Mouse (Mus musculus): ENCODE results near the gene Olfr728. TPM values are rescaled to one million over a fixed set of nuclear protein-coding genes. Genes with fewer than 3 reads are reported as not detected.

Olfr728 gene
- polyA plus RNA-seq (2014; fragmentation: Nextera tagmentation; extraction: Ambion mirVana): not detected in 2 replicates

GRCm38 (mm10) chr14:50142580-50142979 is at the start of gene Olfr728:
Olfr728 (minus strand) TSS chr14:50142680.
- Histone ChIP-seq H3K4me3 (ENCODE audit: low read depth, low read length) (no peak within 1 kb of the TSS), H3K36me3 (ENCODE audit: control insufficient read depth, insufficient read depth, low read length) (no peaks in the 10 kb centered on the region), H3K4me2 (no peak within 1 kb of the TSS), H3K4me1 (ENCODE audit: control insufficient read depth, insufficient read depth, low read length) (no peaks in the 10 kb centered on the region), H3K27ac (ENCODE audit: low read depth, low read length) (no peak within 1 kb of the TSS), H3K9me3 (replicated peaks; ENCODE audit: control insufficient read depth, low read length) (no peaks in the 10 kb centered on the region), H3K9ac (ENCODE audit: low read depth, low read length) (no peak within 1 kb of the TSS), H3K27me3 (ENCODE audit: control insufficient read depth, insufficient read depth, low read length) (no peaks in the 10 kb centered on the region)
- no peak for ATAC-seq (replicated peaks; ENCODE audit: insufficient number of reproducible peaks, low FRiP score, low TSS enrichment)
- WGBS (ENCODE audit: insufficient replicate concordance): 85% methylated on average over 5 of the region's 5 CpGs

- Histone ChIP-seq H3K9ac (ENCODE audit: low read depth, low read length) (no peak within 1 kb of the TSS), H3K36me3 (ENCODE audit: control insufficient read depth, insufficient read depth, low read length) (no peaks in the 10 kb centered on the region), H3K4me2 (no peak within 1 kb of the TSS), H3K9me3 (replicated peaks; ENCODE audit: control insufficient read depth, low read length) (no peaks in the 10 kb centered on the region), H3K4me3 (ENCODE audit: low read depth, low read length) (no peak within 1 kb of the TSS), H3K4me1 (ENCODE audit: control insufficient read depth, insufficient read depth, low read length) (no peaks in the 10 kb centered on the region), H3K27me3 (ENCODE audit: control insufficient read depth, insufficient read depth, low read length) (no peaks in the 10 kb centered on the region), H3K27ac (ENCODE audit: low read depth, low read length) (no peak within 1 kb of the TSS)
- ATAC-seq (replicated peaks; ENCODE audit: insufficient number of reproducible peaks, low FRiP score, low TSS enrichment): no peak
- WGBS (ENCODE audit: insufficient replicate concordance): 68% methylated on average over 1 of the region's 1 CpGs
These were observed 45.6 kb upstream of the Olfr728 start, which contains the start of gene Olfr730 for GRCm38 (mm10) chr14:50188098-50188497. Olfr730 (minus strand) TSS chr14:50188198.

- no peak within 1 kb of the TSS for H3K9ac ChIP-seq (ENCODE audit: low read depth, low read length)
These were observed 10.3 kb upstream of the Olfr728 start, which contains the start of gene Olfr729 for GRCm38 (mm10) chr14:50152810-50153209. Olfr729 (minus strand) TSS chr14:50152910.

GRCm38 (mm10) chr14:50122886-50123285 is 19.6 kb downstream of the Olfr728 start, which contains the start of gene Olfr727:
Olfr727 (plus strand) TSS chr14:50123186.
- no peaks in the 10 kb centered on the region for H3K27me3 ChIP-seq (ENCODE audit: control insufficient read depth, insufficient read depth, low read length)
- no peaks in the 10 kb centered on the region for H3K4me1 ChIP-seq (ENCODE audit: control insufficient read depth, insufficient read depth, low read length)
- no peak within 1 kb of the TSS for H3K27ac ChIP-seq (ENCODE audit: low read depth, low read length)
- H3K4me2 ChIP-seq: no peak within 1 kb of the TSS
- no peak within 1 kb of the TSS for H3K4me3 ChIP-seq (ENCODE audit: low read depth, low read length)
- H3K9ac ChIP-seq (ENCODE audit: low read depth, low read length): no peak within 1 kb of the TSS
- no peaks in the 10 kb centered on the region for H3K9me3 ChIP-seq (replicated peaks; ENCODE audit: control insufficient read depth, low read length)
- ATAC-seq (replicated peaks; ENCODE audit: insufficient number of reproducible peaks, low FRiP score, low TSS enrichment): no peak
- no peaks in the 10 kb centered on the region for H3K36me3 ChIP-seq (ENCODE audit: control insufficient read depth, insufficient read depth, low read length)
- 74% methylated on average over 1 of the region's 1 CpGs for WGBS (ENCODE audit: insufficient replicate concordance)

More at GRCm38 (mm10) chr14:50152810-50153209, 10.3 kb upstream of the Olfr728 start, which contains the start of gene Olfr729:
- no peaks in the 10 kb centered on the region for H3K9me3 ChIP-seq (replicated peaks; ENCODE audit: control insufficient read depth, low read length)
- no peaks in the 10 kb centered on the region for H3K4me1 ChIP-seq (ENCODE audit: control insufficient read depth, insufficient read depth, low read length)
- H3K36me3 ChIP-seq (ENCODE audit: control insufficient read depth, insufficient read depth, low read length): no peaks in the 10 kb centered on the region
- H3K27me3 ChIP-seq (ENCODE audit: control insufficient read depth, insufficient read depth, low read length): no peaks in the 10 kb centered on the region
- ATAC-seq (replicated peaks; ENCODE audit: insufficient number of reproducible peaks, low FRiP score, low TSS enrichment): no peak
- no peak within 1 kb of the TSS for H3K27ac ChIP-seq (ENCODE audit: low read depth, low read length)
- no peak within 1 kb of the TSS for H3K4me3 ChIP-seq (ENCODE audit: low read depth, low read length)
- no peak within 1 kb of the TSS for H3K4me2 ChIP-seq

GRCm38 (mm10) chr14:50090853-50091252 is 51.6 kb downstream of the Olfr728 start, which contains the start of gene Olfr726:
Olfr726 (minus strand) TSS chr14:50090953.
- Histone ChIP-seq H3K9ac (ENCODE audit: low read depth, low read length) (no peak within 1 kb of the TSS), H3K36me3 (ENCODE audit: control insufficient read depth, insufficient read depth, low read length) (no peaks in the 10 kb centered on the region), H3K27ac (ENCODE audit: low read depth, low read length) (no peak within 1 kb of the TSS), H3K4me3 (ENCODE audit: low read depth, low read length) (no peak within 1 kb of the TSS), H3K27me3 (ENCODE audit: control insufficient read depth, insufficient read depth, low read length) (no peaks in the 10 kb centered on the region), H3K9me3 (replicated peaks; ENCODE audit: control insufficient read depth, low read length) (no peaks in the 10 kb centered on the region), H3K4me2 (no peak within 1 kb of the TSS), H3K4me1 (ENCODE audit: control insufficient read depth, insufficient read depth, low read length) (no peaks in the 10 kb centered on the region)
- 70% methylated on average over 1 of the region's 1 CpGs for WGBS (ENCODE audit: insufficient replicate concordance)
- ATAC-seq (replicated peaks; ENCODE audit: insufficient number of reproducible peaks, low FRiP score, low TSS enrichment): no peak

Other genes starting within 250 kb of the Olfr728 start
- not detected in 2 replicates for gene Olfr722, start 240.7 kb downstream of the Olfr728 start, polyA plus RNA-seq (2014; fragmentation: Nextera tagmentation; extraction: Ambion mirVana)
- gene Olfr723, start 210.9 kb downstream of the Olfr728 start, polyA plus RNA-seq (2014; fragmentation: Nextera tagmentation; extraction: Ambion mirVana): not detected in 2 replicates
- gene Olfr724, start 179.4 kb downstream of the Olfr728 start, polyA plus RNA-seq (2014; fragmentation: Nextera tagmentation; extraction: Ambion mirVana): not detected in 2 replicates
- gene Olfr725, start 102.3 kb downstream of the Olfr728 start, polyA plus RNA-seq (2014; fragmentation: Nextera tagmentation; extraction: Ambion mirVana): not detected in 2 replicates
- gene Olfr726, start 51.7 kb downstream of the Olfr728 start, polyA plus RNA-seq (2014; fragmentation: Nextera tagmentation; extraction: Ambion mirVana): not detected in 2 replicates
- not detected in 2 replicates for gene Olfr727, start 19.5 kb downstream of the Olfr728 start, polyA plus RNA-seq (2014; fragmentation: Nextera tagmentation; extraction: Ambion mirVana)
- gene Olfr729, start 10.2 kb upstream of the Olfr728 start, polyA plus RNA-seq (2014; fragmentation: Nextera tagmentation; extraction: Ambion mirVana): not detected in 2 replicates
- not detected in 2 replicates for gene Olfr730, start 45.5 kb upstream of the Olfr728 start, polyA plus RNA-seq (2014; fragmentation: Nextera tagmentation; extraction: Ambion mirVana)
- not detected in 2 replicates for gene Olfr731, start 99.2 kb upstream of the Olfr728 start, polyA plus RNA-seq (2014; fragmentation: Nextera tagmentation; extraction: Ambion mirVana)
- not detected in 2 replicates for gene Olfr732, start 141.5 kb upstream of the Olfr728 start, polyA plus RNA-seq (2014; fragmentation: Nextera tagmentation; extraction: Ambion mirVana)
- gene Olfr733, start 158.8 kb upstream of the Olfr728 start, polyA plus RNA-seq (2014; fragmentation: Nextera tagmentation; extraction: Ambion mirVana): not detected in 2 replicates
- gene Olfr734, start 184.1 kb upstream of the Olfr728 start, polyA plus RNA-seq (2014; fragmentation: Nextera tagmentation; extraction: Ambion mirVana): not detected in 2 replicates
- gene Olfr735, start 206.2 kb upstream of the Olfr728 start, polyA plus RNA-seq (2014; fragmentation: Nextera tagmentation; extraction: Ambion mirVana): not detected in 2 replicates
- not detected in 2 replicates for gene Tlr11, start 215.2 kb upstream of the Olfr728 start, polyA plus RNA-seq (2014; fragmentation: Nextera tagmentation; extraction: Ambion mirVana)
- not detected in 2 replicates for gene Olfr736, start 238.5 kb upstream of the Olfr728 start, polyA plus RNA-seq (2014; fragmentation: Nextera tagmentation; extraction: Ambion mirVana)